Mouse (Mus musculus): ENCODE measurements around the gene Lag3. TPM values are rescaled to one million over a fixed set of nuclear protein-coding genes. Genes with fewer than 3 reads are reported as not detected.

Lag3 gene
- polyA plus RNA-seq (2011; ENCODE audit: insufficient read depth, insufficient read length, low replicate concordance, missing spikeins): 2.9 and 7.6 TPM in 2 replicates

- Histone ChIP-seq H3K27ac (ENCODE audit: control insufficient read depth, insufficient read depth, low read depth, low read length, poor library complexity) (no peak within 1 kb of the TSS), H3K4me3 (replicated peaks; ENCODE audit: control insufficient read depth, low read depth, low read length) (no peak within 1 kb of the TSS), H3K4me1 (ENCODE audit: control insufficient read depth, insufficient read depth, low read length) (peaks cover 2% of the 10 kb centered on the region)
- 14% methylated on average over 13 of the region's 13 CpGs for WGBS
- no peak for TF ChIP-seq POLR2A (IDR thresholded peaks at IDR 0.05; ENCODE audit: borderline replicate concordance, control insufficient read depth, low read depth, low read length)
- no peak for TF ChIP-seq CTCF (IDR thresholded peaks at IDR 0.05; ENCODE audit: control insufficient read depth, insufficient read depth, low read length)
Observed at GRCm38 (mm10) chr6:124911533-124912218, at the start of gene Lag3. Gene Lag3 (minus strand): TSS chr6:124911705.

- 85% methylated on average over 12 of the region's 12 CpGs for WGBS
- H3K4me3 ChIP-seq (replicated peaks; ENCODE audit: control insufficient read depth, low read depth, low read length): no peak overlapping the region
- TF ChIP-seq POLR2A (IDR thresholded peaks at IDR 0.05; ENCODE audit: borderline replicate concordance, control insufficient read depth, low read depth, low read length): no peak
- TF ChIP-seq CTCF (IDR thresholded peaks at IDR 0.05; ENCODE audit: control insufficient read depth, insufficient read depth, low read length): no peak
- H3K4me1 ChIP-seq (ENCODE audit: control insufficient read depth, insufficient read depth, low read length): peaks cover 2% of the 10 kb centered on the region
- no peak overlapping the region for H3K27ac ChIP-seq (ENCODE audit: control insufficient read depth, insufficient read depth, low read depth, low read length, poor library complexity)
Observed at GRCm38 (mm10) chr6:124961021-124961420, 49.5 kb upstream of the Lag3 start.

GRCm38 (mm10) chr6:124959960-124960359 is 48.5 kb upstream of the Lag3 start:
- no peak for TF ChIP-seq POLR2A (IDR thresholded peaks at IDR 0.05; ENCODE audit: borderline replicate concordance, control insufficient read depth, low read depth, low read length)
- TF ChIP-seq CTCF (IDR thresholded peaks at IDR 0.05; ENCODE audit: control insufficient read depth, insufficient read depth, low read length): no peak
- WGBS: 91% methylated on average over 13 of the region's 13 CpGs
- Histone ChIP-seq H3K4me1 (ENCODE audit: control insufficient read depth, insufficient read depth, low read length) (peaks cover 2% of the 10 kb centered on the region), H3K4me3 (replicated peaks; ENCODE audit: control insufficient read depth, low read depth, low read length) (no peak overlapping the region), H3K27ac (ENCODE audit: control insufficient read depth, insufficient read depth, low read depth, low read length, poor library complexity) (no peak overlapping the region)

GRCm38 (mm10) chr6:124958127-124958526 is 46.6 kb upstream of the Lag3 start:
- WGBS: 82% methylated on average over 3 of the region's 3 CpGs
- TF ChIP-seq POLR2A (IDR thresholded peaks at IDR 0.05; ENCODE audit: borderline replicate concordance, control insufficient read depth, low read depth, low read length) (no peak), CTCF (IDR thresholded peaks at IDR 0.05; ENCODE audit: control insufficient read depth, insufficient read depth, low read length) (no peak)
- no peak overlapping the region for H3K27ac ChIP-seq (ENCODE audit: control insufficient read depth, insufficient read depth, low read depth, low read length, poor library complexity)
- no peaks in the 10 kb centered on the region; the same call in 1 of the 2 replicates for H3K4me1 ChIP-seq (ENCODE audit: control insufficient read depth, insufficient read depth, low read length)
- no peak overlapping the region for H3K4me3 ChIP-seq (replicated peaks; ENCODE audit: control insufficient read depth, low read depth, low read length)

- H3K4me1 ChIP-seq (ENCODE audit: control insufficient read depth, insufficient read depth, low read length): no peaks in the 10 kb centered on the region; the same call in 1 of the 2 replicates
- no peak for TF ChIP-seq CTCF (IDR thresholded peaks at IDR 0.05; ENCODE audit: control insufficient read depth, insufficient read depth, low read length)
- no peak for TF ChIP-seq POLR2A (IDR thresholded peaks at IDR 0.05; ENCODE audit: borderline replicate concordance, control insufficient read depth, low read depth, low read length)
- no peak overlapping the region for H3K27ac ChIP-seq (ENCODE audit: control insufficient read depth, insufficient read depth, low read depth, low read length, poor library complexity)
- WGBS: 84% methylated on average over 4 of the region's 4 CpGs
- no peak overlapping the region for H3K4me3 ChIP-seq (replicated peaks; ENCODE audit: control insufficient read depth, low read depth, low read length)
Observed at GRCm38 (mm10) chr6:124955212-124955611, 43.7 kb upstream of the Lag3 start.

- WGBS: 90% methylated on average over 2 of the region's 2 CpGs
- TF ChIP-seq POLR2A (IDR thresholded peaks at IDR 0.05; ENCODE audit: borderline replicate concordance, control insufficient read depth, low read depth, low read length): no peak
- TF ChIP-seq CTCF (IDR thresholded peaks at IDR 0.05; ENCODE audit: control insufficient read depth, insufficient read depth, low read length): no peak
- H3K27ac ChIP-seq (ENCODE audit: control insufficient read depth, insufficient read depth, low read depth, low read length, poor library complexity): no peak overlapping the region
- no peaks in the 10 kb centered on the region for H3K4me1 ChIP-seq (ENCODE audit: control insufficient read depth, insufficient read depth, low read length)
- no peak overlapping the region for H3K4me3 ChIP-seq (replicated peaks; ENCODE audit: control insufficient read depth, low read depth, low read length)
Observed at GRCm38 (mm10) chr6:124953991-124954715, 42.6 kb upstream of the Lag3 start.

GRCm38 (mm10) chr6:124943526-124943925 is 32.0 kb upstream of the Lag3 start:
- TF ChIP-seq POLR2A (IDR thresholded peaks at IDR 0.05; ENCODE audit: borderline replicate concordance, control insufficient read depth, low read depth, low read length): no peak
- no peak for TF ChIP-seq CTCF (IDR thresholded peaks at IDR 0.05; ENCODE audit: control insufficient read depth, insufficient read depth, low read length)
- WGBS: 84% methylated on average over 3 of the region's 3 CpGs
- Histone ChIP-seq H3K4me3 (replicated peaks; ENCODE audit: control insufficient read depth, low read depth, low read length) (no peak overlapping the region), H3K27ac (ENCODE audit: control insufficient read depth, insufficient read depth, low read depth, low read length, poor library complexity) (no peak overlapping the region), H3K4me1 (ENCODE audit: control insufficient read depth, insufficient read depth, low read length) (no peaks in the 10 kb centered on the region)

- 92% methylated on average over 1 of the region's 1 CpGs for WGBS
- no peak overlapping the region for H3K27ac ChIP-seq (ENCODE audit: control insufficient read depth, insufficient read depth, low read depth, low read length, poor library complexity)
- H3K4me1 ChIP-seq (ENCODE audit: control insufficient read depth, insufficient read depth, low read length): no peaks in the 10 kb centered on the region
- TF ChIP-seq POLR2A (IDR thresholded peaks at IDR 0.05; ENCODE audit: borderline replicate concordance, control insufficient read depth, low read depth, low read length) (no peak), CTCF (IDR thresholded peaks at IDR 0.05; ENCODE audit: control insufficient read depth, insufficient read depth, low read length) (no peak)
- H3K4me3 ChIP-seq (replicated peaks; ENCODE audit: control insufficient read depth, low read depth, low read length): no peak overlapping the region
Observed at GRCm38 (mm10) chr6:124941679-124942078, 30.2 kb upstream of the Lag3 start.

All from bone marrow, adult 2 months (tissue).